Mouse (Mus musculus) retina, postnatal 1 day (tissue): Measurements from ENCODE around the gene D3Ertd254e.
"Not testable (repeated sequence)": the region's sequence is repeated elsewhere in the genome, so short reads cannot be mapped to it uniquely, and the experiment has no call there.

ENCODE experiments used
- DNase-seq: peaks from one replicate; pipeline ENCODE4 v3.0.0-alpha.2; 2012

The D3Ertd254e gene

GRCm38 (mm10) chr3:36150934-36151686, at the start of gene D3Ertd254e:
D3Ertd254e (plus strand) TSS chr3:36151017.
- peak; percentile 95 for DNase-seq

- no peak for DNase-seq
These were observed 34.7 kb upstream of the D3Ertd254e start for GRCm38 (mm10) chr3:36116076-36116475.

- no peak for DNase-seq
These were observed 30.9 kb upstream of the D3Ertd254e start for GRCm38 (mm10) chr3:36119684-36120548.

GRCm38 (mm10) chr3:36126176-36126575, 24.6 kb upstream of the D3Ertd254e start:
- not testable (repeated sequence) for DNase-seq

GRCm38 (mm10) chr3:36136152-36136551, 14.7 kb upstream of the D3Ertd254e start:
- DNase-seq: no peak

GRCm38 (mm10) chr3:36137560-36137959, 13.3 kb upstream of the D3Ertd254e start:
- DNase-seq: peak; percentile 66

GRCm38 (mm10) chr3:36138171-36138660, 12.6 kb upstream of the D3Ertd254e start:
- DNase-seq: no peak

GRCm38 (mm10) chr3:36138996-36139395, 11.8 kb upstream of the D3Ertd254e start:
- no peak for DNase-seq

GRCm38 (mm10) chr3:36150537-36150933, 282 bp upstream of the D3Ertd254e start:
- DNase-seq: no peak

GRCm38 (mm10) chr3:36155268-36155667, 4.5 kb downstream of the D3Ertd254e start:
- DNase-seq: peak; percentile 50

- DNase-seq: no peak
These were observed 19.9 kb downstream of the D3Ertd254e start for GRCm38 (mm10) chr3:36170670-36171210.

GRCm38 (mm10) chr3:36171348-36171747, 20.5 kb downstream of the D3Ertd254e start:
- DNase-seq: no peak

GRCm38 (mm10) chr3:36173761-36174160, 22.9 kb downstream of the D3Ertd254e start:
- no peak for DNase-seq

GRCm38 (mm10) chr3:36181519-36181918, 30.7 kb downstream of the D3Ertd254e start:
- peak; percentile 72 for DNase-seq

- DNase-seq: no peak
These were observed 35.7 kb downstream of the D3Ertd254e start for GRCm38 (mm10) chr3:36186510-36186909.

- no peak for DNase-seq
These were observed 38.4 kb downstream of the D3Ertd254e start for GRCm38 (mm10) chr3:36189243-36189642.

GRCm38 (mm10) chr3:36201098-36201497, 50.3 kb downstream of the D3Ertd254e start:
- DNase-seq: no peak

GRCm38 (mm10) chr3:36202932-36203331, 52.1 kb downstream of the D3Ertd254e start:
- no peak for DNase-seq

GRCm38 (mm10) chr3:36207520-36208264, 56.9 kb downstream of the D3Ertd254e start:
- DNase-seq: no peak

GRCm38 (mm10) chr3:36209776-36210555, 59.1 kb downstream of the D3Ertd254e start:
- DNase-seq: peak; percentile 73

- peak; percentile 11 for DNase-seq
These were observed 60.1 kb downstream of the D3Ertd254e start for GRCm38 (mm10) chr3:36210939-36211338.

- no peak for DNase-seq
These were observed 61.9 kb downstream of the D3Ertd254e start for GRCm38 (mm10) chr3:36212758-36213157.
